In the genomic region with DNA sequence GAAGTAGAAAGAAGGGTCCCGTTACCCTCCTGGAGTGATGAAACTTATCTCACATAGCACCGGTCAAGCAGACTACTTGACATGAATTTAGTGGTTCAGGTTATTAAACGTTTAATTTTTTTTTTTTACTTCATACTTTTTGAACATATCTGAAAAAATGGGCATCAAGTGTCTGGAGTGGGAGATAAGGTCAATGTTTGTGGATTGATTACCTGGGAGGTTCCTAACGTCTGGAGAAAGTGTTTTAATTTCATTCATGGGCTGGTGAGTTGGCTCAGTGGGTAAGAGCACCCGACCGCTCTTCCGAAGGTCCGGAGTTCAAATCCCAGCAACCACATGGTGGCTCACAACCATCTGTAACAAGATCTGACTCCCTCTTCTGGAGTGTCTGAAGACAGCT, we compare ENCODE assay signal across 14 mouse cellular contexts. TPM values are rescaled to one million over a fixed set of nuclear protein-coding genes. Genes with fewer than 3 reads are reported as not detected.
DNase-seq lines count a peak whose midpoint lies in the region; ATAC-seq and TF ChIP-seq lines count a peak whose summit lies in the region.
"Not testable (repeated sequence)": the region's sequence is repeated elsewhere in the genome, so short reads cannot be mapped to it uniquely, and the experiment has no call there.
"Had no signal": no experiment of that assay in that cellular context is flagged by ENCODE, and none has a peak within 500 bp of the region (broad histone marks: within the 10 kb centered on the region; RNA-seq: fewer than 3 reads in every experiment).

No protein-coding gene starts in this region.

- not testable (repeated sequence) for TF ChIP-seq CTCF in MEL (IDR thresholded peaks at IDR 0.05 in 2 of 3, conservative IDR thresholded peaks at IDR 0.05 in 1 of 3; ENCODE audit: control insufficient read depth in 1 of 3, insufficient read depth in 1 of 3, low read depth in 2 of 3, low read length in 3 of 3, poor library complexity in 1 of 3, severe bottlenecking in 1 of 3); forebrain, postnatal 0 days (IDR thresholded peaks at IDR 0.05; ENCODE audit: low read depth); liver, embryonic 14.5 days (IDR thresholded peaks at IDR 0.05; ENCODE audit: low read depth)

- H3K27me3 ChIP-seq in MEL (ENCODE audit: control insufficient read depth in 1 of 2, insufficient read depth in 2 of 2, low read length in 2 of 2); embryonic facial prominence, embryonic 15.5 days; forebrain, postnatal 0 days (ENCODE audit: insufficient read depth, low read length); hindbrain, embryonic 12.5 days; kidney, embryonic 16.5 days (ENCODE audit: insufficient read depth, low read length); liver, embryonic 14.5 days (ENCODE audit: control insufficient read depth, insufficient read depth, low read length); midbrain, embryonic 11.5 days (ENCODE audit: control insufficient read depth, insufficient read depth, low read length); neural tube, embryonic 15.5 days (replicated peaks): not testable (repeated sequence)

- peak overlapping the region; percentile 88 for H3K9ac ChIP-seq in MEL (ENCODE audit: control insufficient read depth, low read depth, low read length, poor library complexity, severe bottlenecking)
- not testable (repeated sequence) for H3K9ac ChIP-seq in embryonic facial prominence, embryonic 15.5 days; forebrain, postnatal 0 days; hindbrain, embryonic 12.5 days; midbrain, embryonic 11.5 days (ENCODE audit: low read length); neural tube, embryonic 15.5 days (replicated peaks)
- H3K9ac ChIP-seq in kidney, embryonic 16.5 days (replicated peaks; ENCODE audit: low read length), result peak overlapping the region; percentile 88
- peak overlapping the region; percentile 74 for H3K9ac ChIP-seq in liver, embryonic 14.5 days (replicated peaks)

- DNase-seq in MEL (ENCODE audit: low read depth, low spot score), result peak; percentile 63
- not testable (repeated sequence) for DNase-seq in forebrain, postnatal 0 days; midbrain, embryonic 11.5 days (ENCODE audit: low spot score, missing footprints)
- DNase-seq in liver, embryonic 14.5 days (ENCODE audit: low read depth in 3 of 3, low spot score in 3 of 3), result peak; percentile 47 to 68 (median 59)

- ATAC-seq in embryonic facial prominence, embryonic 15.5 days (ENCODE audit: insufficient number of reproducible peaks, low FRiP score, low TSS enrichment, low read depth); forebrain, postnatal 0 days; hindbrain, embryonic 12.5 days (ENCODE audit: low FRiP score); kidney, embryonic 16.5 days (ENCODE audit: low FRiP score, low TSS enrichment); midbrain, embryonic 11.5 days (ENCODE audit: low FRiP score); neural tube, embryonic 15.5 days (ENCODE audit: low FRiP score): not testable (repeated sequence)
- peak; percentile 52; the same call in 1 of the 2 replicates for ATAC-seq in liver, embryonic 14.5 days (ENCODE audit: insufficient read depth)

- H3K9me3 ChIP-seq in MEL (replicated peaks; ENCODE audit: insufficient read depth, low read length); embryonic facial prominence, embryonic 15.5 days (replicated peaks); forebrain, postnatal 0 days (ENCODE audit: low read length); hindbrain, embryonic 12.5 days (replicated peaks); kidney, embryonic 16.5 days (ENCODE audit: low read length); liver, embryonic 14.5 days (ENCODE audit: control insufficient read depth, low read length); midbrain, embryonic 11.5 days (ENCODE audit: control insufficient read depth, low read length); neural tube, embryonic 15.5 days (replicated peaks): not testable (repeated sequence)

- peak overlapping the region; percentile 82 for H3K27ac ChIP-seq in MEL (ENCODE audit: control insufficient read depth, low read depth, low read length)
- not testable (repeated sequence) for H3K27ac ChIP-seq in embryonic facial prominence, embryonic 15.5 days (replicated peaks); forebrain, postnatal 0 days (ENCODE audit: low read depth, low read length); hindbrain, embryonic 12.5 days; kidney, embryonic 16.5 days (ENCODE audit: low read length); midbrain, embryonic 11.5 days (ENCODE audit: low read depth, low read length); neural tube, embryonic 15.5 days (replicated peaks)
- H3K27ac ChIP-seq in liver, embryonic 14.5 days, result peak overlapping the region; percentile 89

- not testable (repeated sequence) for TF ChIP-seq POLR2A in MEL (IDR thresholded peaks at IDR 0.05; ENCODE audit: control insufficient read depth in 1 of 2, insufficient read depth in 1 of 2, low read depth in 1 of 2, low read length in 2 of 2, poor library complexity in 1 of 2)

- H3K36me3 ChIP-seq in MEL (ENCODE audit: control insufficient read depth in 1 of 2, insufficient read depth in 2 of 2, low read length in 2 of 2), result peaks cover 0 to 24% of the 10 kb centered on the region in 2 experiments; a peak in 3 of 4 replicates
- H3K36me3 ChIP-seq in embryonic facial prominence, embryonic 15.5 days, result peaks cover 24% of the 10 kb centered on the region
- H3K36me3 ChIP-seq in forebrain, postnatal 0 days (ENCODE audit: insufficient read depth); kidney, embryonic 16.5 days (ENCODE audit: insufficient read depth, low read length); liver, embryonic 14.5 days (replicated peaks; ENCODE audit: control insufficient read depth, insufficient read depth, low read depth); midbrain, embryonic 11.5 days (ENCODE audit: control insufficient read depth, insufficient read depth, low read length): not testable (repeated sequence)
- peaks cover 13% of the 10 kb centered on the region; the same call in 1 of the 2 replicates for H3K36me3 ChIP-seq in hindbrain, embryonic 12.5 days
- peaks cover 14% of the 10 kb centered on the region for H3K36me3 ChIP-seq in neural tube, embryonic 15.5 days

- peak overlapping the region; percentile 94 for H3K4me2 ChIP-seq in embryonic facial prominence, embryonic 15.5 days (replicated peaks)
- peak overlapping the region; percentile 95 for H3K4me2 ChIP-seq in forebrain, postnatal 0 days (ENCODE audit: low read depth)
- H3K4me2 ChIP-seq in hindbrain, embryonic 12.5 days (replicated peaks), result peak overlapping the region; percentile 99
- H3K4me2 ChIP-seq in kidney, embryonic 16.5 days (replicated peaks; ENCODE audit: low read depth, low read length), result peak overlapping the region; percentile 98
- H3K4me2 ChIP-seq in liver, embryonic 14.5 days (ENCODE audit: low read depth), result peak overlapping the region; percentile 88
- peak overlapping the region; percentile 97 for H3K4me2 ChIP-seq in midbrain, embryonic 11.5 days
- peak overlapping the region; percentile 99 for H3K4me2 ChIP-seq in neural tube, embryonic 15.5 days

- TF ChIP-seq EP300 in MEL (IDR thresholded peaks at IDR 0.05; ENCODE audit: low read depth in 1 of 2, low read length in 2 of 2), result peak in 1 of 2 experiments; percentile 58; a peak in 1 of 4 replicates
- peak; percentile 53 for TF ChIP-seq EP300 in liver, embryonic 14.5 days (IDR thresholded peaks at IDR 0.05; ENCODE audit: low read depth)

- TF ChIP-seq RAD21 in MEL (IDR thresholded peaks at IDR 0.05; ENCODE audit: low read depth, low read length), result not testable (repeated sequence)

- H3K79me2 ChIP-seq in MEL (ENCODE audit: control insufficient read depth, insufficient read depth, low read length, poor library complexity), result peaks cover 16% of the 10 kb centered on the region

- WGBS in embryonic facial prominence, embryonic 15.5 days, result 81% methylated on average over 8 of the region's 8 CpGs
- 85% methylated on average over 8 of the region's 8 CpGs for WGBS in forebrain, postnatal 0 days
- 80% methylated on average over 8 of the region's 8 CpGs for WGBS in hindbrain, embryonic 12.5 days
- WGBS in kidney, embryonic 16.5 days, result 83% methylated on average over 8 of the region's 8 CpGs
- WGBS in liver, embryonic 14.5 days (ENCODE audit: insufficient replicate concordance), result 32% methylated on average over 8 of the region's 8 CpGs
- WGBS in midbrain, embryonic 11.5 days, result 84% methylated on average over 8 of the region's 8 CpGs
- 84% methylated on average over 8 of the region's 8 CpGs for WGBS in neural tube, embryonic 15.5 days

- peaks cover 7 to 21% of the 10 kb centered on the region in 2 experiments for H3K4me1 ChIP-seq in MEL (ENCODE audit: control insufficient read depth in 1 of 2, insufficient read depth in 2 of 2, low read length in 2 of 2)
- H3K4me1 ChIP-seq in embryonic facial prominence, embryonic 15.5 days, result peaks cover 15% of the 10 kb centered on the region
- peaks cover 11% of the 10 kb centered on the region for H3K4me1 ChIP-seq in forebrain, postnatal 0 days (ENCODE audit: insufficient read depth)
- peaks cover 16% of the 10 kb centered on the region for H3K4me1 ChIP-seq in hindbrain, embryonic 12.5 days
- H3K4me1 ChIP-seq in kidney, embryonic 16.5 days (ENCODE audit: insufficient read depth, low read length), result peaks cover 13% of the 10 kb centered on the region
- peaks cover 14 to 18% of the 10 kb centered on the region in 2 experiments for H3K4me1 ChIP-seq in liver, embryonic 14.5 days (replicated peaks; ENCODE audit: control insufficient read depth in 2 of 2, insufficient read depth in 2 of 2, low read length in 1 of 2)
- peaks cover 10% of the 10 kb centered on the region for H3K4me1 ChIP-seq in midbrain, embryonic 11.5 days (ENCODE audit: control insufficient read depth, insufficient read depth, low read length)
- peaks cover 24% of the 10 kb centered on the region for H3K4me1 ChIP-seq in neural tube, embryonic 15.5 days

- peak overlapping the region; percentile 66 to 92 for H3K4me3 ChIP-seq in MEL (ENCODE audit: control insufficient read depth in 1 of 2, insufficient read depth in 1 of 2, low read depth in 2 of 2, low read length in 2 of 2)
- peak overlapping the region; percentile 81 for H3K4me3 ChIP-seq in embryonic facial prominence, embryonic 15.5 days (replicated peaks)
- peak overlapping the region; percentile 92; the same call in 1 of the 2 replicates for H3K4me3 ChIP-seq in forebrain, postnatal 0 days (ENCODE audit: low read depth, low read length)
- peak overlapping the region; percentile 73 for H3K4me3 ChIP-seq in hindbrain, embryonic 12.5 days
- peak overlapping the region; percentile 92 for H3K4me3 ChIP-seq in kidney, embryonic 16.5 days (ENCODE audit: low read length)
- H3K4me3 ChIP-seq in liver, embryonic 14.5 days (ENCODE audit: insufficient read depth in 1 of 2, low read depth in 2 of 2, low read length in 2 of 2), result peak overlapping the region; percentile 71 to 75
- peak overlapping the region; percentile 94; the same call in 1 of the 2 replicates for H3K4me3 ChIP-seq in midbrain, embryonic 11.5 days (ENCODE audit: low read depth, low read length)
- H3K4me3 ChIP-seq in neural tube, embryonic 15.5 days (replicated peaks), result peak overlapping the region; percentile 96

RNA-seq across cellular contexts. Expression of a gene that starts 0.5 kb away (rescaled TPM):
- 23.4 and 29.9 TPM in 2 replicates for total RNA-seq in MEL (2012; rRNA removed)
- polyA plus RNA-seq in MEL (2012; ENCODE audit: insufficient read depth in 1 of 2, insufficient read length in 2 of 2, low read depth in 1 of 2, low replicate concordance in 2 of 2, missing spikeins in 1 of 2), result 10 to 100 TPM in 1 of 2 experiments, not detected in 1; 21.8 TPM
- polyA plus RNA-seq in embryonic facial prominence, embryonic 15.5 days (2015; fragmentation: Nextera tagmentation; extraction: Ambion mirVana), result 17.2 and 17.5 TPM in 2 replicates
- 31.5 and 33.8 TPM in 2 replicates for total RNA-seq in forebrain, postnatal 0 days (2014; rRNA removed)
- polyA plus RNA-seq in forebrain, postnatal 0 days (2015; fragmentation: Nextera tagmentation; extraction: Ambion mirVana), result 23.7 and 25.3 TPM in 2 replicates
- polyA plus RNA-seq in hindbrain, embryonic 12.5 days (2016; fragmentation: Nextera tagmentation; extraction: Ambion mirVana), result 18.4 and 19.9 TPM in 2 replicates
- polyA plus RNA-seq in kidney, embryonic 16.5 days (2015; fragmentation: Nextera tagmentation; extraction: Ambion mirVana), result 19.8 and 21.2 TPM in 2 replicates
- 6.6 and 6.8 TPM in 2 replicates for polyA plus RNA-seq in liver, embryonic 14.5 days (2012; rRNA removed)
- polyA plus RNA-seq in liver, embryonic 14.5 days (2014; fragmentation: Nextera tagmentation; extraction: Ambion mirVana), result 9.1 and 9.4 TPM in 2 replicates
- polyA plus RNA-seq in midbrain, embryonic 11.5 days (2014; fragmentation: Nextera tagmentation; extraction: Ambion mirVana), result 21.8 and 23.4 TPM in 2 replicates
- polyA plus RNA-seq in neural tube, embryonic 15.5 days (2015; fragmentation: Nextera tagmentation; extraction: Ambion mirVana), result 20.8 and 20.9 TPM in 2 replicates

RNA-seq across cellular contexts. Expression of a gene that starts 6.4 kb away (rescaled TPM):
- total RNA-seq in MEL (2012; rRNA removed), result not detected in 2 replicates
- under 1 TPM in 1 of 2 experiments, not detected in 1; 0.14 TPM for polyA plus RNA-seq in MEL (2012; ENCODE audit: insufficient read depth in 1 of 2, insufficient read length in 2 of 2, low read depth in 1 of 2, low replicate concordance in 2 of 2, missing spikeins in 1 of 2)
- 0.16 TPM in 1 of 2 replicates, not detected in the other for polyA plus RNA-seq in embryonic facial prominence, embryonic 15.5 days (2015; fragmentation: Nextera tagmentation; extraction: Ambion mirVana)
- not detected in 2 replicates for total RNA-seq in forebrain, postnatal 0 days (2014; rRNA removed)
- not detected in 2 replicates for polyA plus RNA-seq in forebrain, postnatal 0 days (2015; fragmentation: Nextera tagmentation; extraction: Ambion mirVana)
- not detected in 2 replicates for polyA plus RNA-seq in hindbrain, embryonic 12.5 days (2016; fragmentation: Nextera tagmentation; extraction: Ambion mirVana)
- polyA plus RNA-seq in kidney, embryonic 16.5 days (2015; fragmentation: Nextera tagmentation; extraction: Ambion mirVana), result not detected in 2 replicates
- not detected in 2 replicates for polyA plus RNA-seq in liver, embryonic 14.5 days (2012; rRNA removed)
- polyA plus RNA-seq in liver, embryonic 14.5 days (2014; fragmentation: Nextera tagmentation; extraction: Ambion mirVana), result not detected in 2 replicates
- 0.28 TPM in 1 of 2 replicates, not detected in the other for polyA plus RNA-seq in midbrain, embryonic 11.5 days (2014; fragmentation: Nextera tagmentation; extraction: Ambion mirVana)
- 0.14 TPM in 1 of 2 replicates, not detected in the other for polyA plus RNA-seq in neural tube, embryonic 15.5 days (2015; fragmentation: Nextera tagmentation; extraction: Ambion mirVana)
- total RNA-seq: adrenal gland, adult 8-10 months; hematopoietic stem cell, adult 5-6 weeks had no signal
- polyA plus RNA-seq: frontal cortex, adult 2 months; gonadal fat pad, adult 2 months had no signal

RNA-seq across cellular contexts. Expression of a gene that starts 21.1 kb away (rescaled TPM):
- total RNA-seq in MEL (2012; rRNA removed), result 8.6 and 9.2 TPM in 2 replicates
- polyA plus RNA-seq in MEL (2012; ENCODE audit: insufficient read depth in 1 of 2, insufficient read length in 2 of 2, low read depth in 1 of 2, low replicate concordance in 2 of 2, missing spikeins in 1 of 2), result 10 to 100 TPM in 1 of 2 experiments, not detected in 1; 11.9 TPM
- polyA plus RNA-seq in embryonic facial prominence, embryonic 15.5 days (2015; fragmentation: Nextera tagmentation; extraction: Ambion mirVana), result 22.9 and 26.0 TPM in 2 replicates
- 14.3 and 17.8 TPM in 2 replicates for total RNA-seq in forebrain, postnatal 0 days (2014; rRNA removed)
- polyA plus RNA-seq in forebrain, postnatal 0 days (2015; fragmentation: Nextera tagmentation; extraction: Ambion mirVana), result 15.2 and 21.7 TPM in 2 replicates
- polyA plus RNA-seq in hindbrain, embryonic 12.5 days (2016; fragmentation: Nextera tagmentation; extraction: Ambion mirVana), result 16.3 and 20.7 TPM in 2 replicates
- 19.7 and 24.6 TPM in 2 replicates for polyA plus RNA-seq in kidney, embryonic 16.5 days (2015; fragmentation: Nextera tagmentation; extraction: Ambion mirVana)
- 6.8 and 8.7 TPM in 2 replicates for polyA plus RNA-seq in liver, embryonic 14.5 days (2012; rRNA removed)
- 9.8 and 10.5 TPM in 2 replicates for polyA plus RNA-seq in liver, embryonic 14.5 days (2014; fragmentation: Nextera tagmentation; extraction: Ambion mirVana)
- 14.4 and 16.4 TPM in 2 replicates for polyA plus RNA-seq in midbrain, embryonic 11.5 days (2014; fragmentation: Nextera tagmentation; extraction: Ambion mirVana)
- 27.8 and 30.6 TPM in 2 replicates for polyA plus RNA-seq in neural tube, embryonic 15.5 days (2015; fragmentation: Nextera tagmentation; extraction: Ambion mirVana)

RNA-seq across cellular contexts. Expression of a gene that starts 33.0 kb away (rescaled TPM):
- total RNA-seq in MEL (2012; rRNA removed), result not detected in 2 replicates
- under 1 TPM in 1 of 2 experiments, not detected in 1; 0.11 TPM for polyA plus RNA-seq in MEL (2012; ENCODE audit: insufficient read depth in 1 of 2, insufficient read length in 2 of 2, low read depth in 1 of 2, low replicate concordance in 2 of 2, missing spikeins in 1 of 2)
- polyA plus RNA-seq in embryonic facial prominence, embryonic 15.5 days (2015; fragmentation: Nextera tagmentation; extraction: Ambion mirVana), result not detected in 2 replicates
- total RNA-seq in forebrain, postnatal 0 days (2014; rRNA removed), result not detected in 2 replicates
- not detected in 2 replicates for polyA plus RNA-seq in forebrain, postnatal 0 days (2015; fragmentation: Nextera tagmentation; extraction: Ambion mirVana)
- not detected in 2 replicates for polyA plus RNA-seq in hindbrain, embryonic 12.5 days (2016; fragmentation: Nextera tagmentation; extraction: Ambion mirVana)
- polyA plus RNA-seq in kidney, embryonic 16.5 days (2015; fragmentation: Nextera tagmentation; extraction: Ambion mirVana), result not detected in 2 replicates
- polyA plus RNA-seq in liver, embryonic 14.5 days (2012; rRNA removed), result not detected in 2 replicates
- polyA plus RNA-seq in liver, embryonic 14.5 days (2014; fragmentation: Nextera tagmentation; extraction: Ambion mirVana), result not detected in 2 replicates
- polyA plus RNA-seq in midbrain, embryonic 11.5 days (2014; fragmentation: Nextera tagmentation; extraction: Ambion mirVana), result not detected in 2 replicates
- not detected in 2 replicates for polyA plus RNA-seq in neural tube, embryonic 15.5 days (2015; fragmentation: Nextera tagmentation; extraction: Ambion mirVana)
- total RNA-seq: adrenal gland, adult 8-10 months; common myeloid progenitor, adult 5-6 weeks; hematopoietic stem cell, adult 5-6 weeks had no signal
- polyA plus RNA-seq: C2C12; frontal cortex, adult 2 months had no signal

RNA-seq across cellular contexts. Expression of a gene that starts 46.3 kb away (rescaled TPM):
- total RNA-seq in MEL (2012; rRNA removed), result 22.2 and 25.6 TPM in 2 replicates
- polyA plus RNA-seq in MEL (2012; ENCODE audit: insufficient read depth in 1 of 2, insufficient read length in 2 of 2, low read depth in 1 of 2, low replicate concordance in 2 of 2, missing spikeins in 1 of 2), result 10 to 100 TPM in 1 of 2 experiments, not detected in 1; 32.3 TPM
- 57.6 and 60.4 TPM in 2 replicates for polyA plus RNA-seq in embryonic facial prominence, embryonic 15.5 days (2015; fragmentation: Nextera tagmentation; extraction: Ambion mirVana)
- 9.7 and 12.4 TPM in 2 replicates for total RNA-seq in forebrain, postnatal 0 days (2014; rRNA removed)
- polyA plus RNA-seq in forebrain, postnatal 0 days (2015; fragmentation: Nextera tagmentation; extraction: Ambion mirVana), result 9.8 and 12.1 TPM in 2 replicates
- 19.5 TPM in 2 replicates for polyA plus RNA-seq in hindbrain, embryonic 12.5 days (2016; fragmentation: Nextera tagmentation; extraction: Ambion mirVana)
- 36.1 and 36.2 TPM in 2 replicates for polyA plus RNA-seq in kidney, embryonic 16.5 days (2015; fragmentation: Nextera tagmentation; extraction: Ambion mirVana)
- 8.3 and 11.1 TPM in 2 replicates for polyA plus RNA-seq in liver, embryonic 14.5 days (2012; rRNA removed)
- 6.9 and 8.9 TPM in 2 replicates for polyA plus RNA-seq in liver, embryonic 14.5 days (2014; fragmentation: Nextera tagmentation; extraction: Ambion mirVana)
- 7.2 and 7.8 TPM in 2 replicates for polyA plus RNA-seq in midbrain, embryonic 11.5 days (2014; fragmentation: Nextera tagmentation; extraction: Ambion mirVana)
- polyA plus RNA-seq in neural tube, embryonic 15.5 days (2015; fragmentation: Nextera tagmentation; extraction: Ambion mirVana), result 10.8 and 14.1 TPM in 2 replicates
